Mouse (Mus musculus) forebrain, postnatal 0 days (tissue): Measurements from ENCODE around the gene Tmod3. TPM values are rescaled to one million over a fixed set of nuclear protein-coding genes. Genes with fewer than 3 reads are reported as not detected.
"Not testable (repeated sequence)": the region's sequence is repeated elsewhere in the genome, so short reads cannot be mapped to it uniquely, and the experiment has no call there.

Experiments
- ATAC-seq: fragments of 200-750 bp; cut with Nextera tagmentation; 2 replicates; pipeline ENCODE4 v1.8.0; 2017; ENCODE audit warnings: mild to moderate bottlenecking, moderate library complexity
- DNase-seq: peaks from one replicate; pipeline ENCODE4 v3.0.0-alpha.2; 2015
- H3K27ac ChIP-seq: fragments of 300-500 bp; sonication (generic); 2 replicates; pipeline ENCODE4 v1.5.1; 2014; ENCODE audit warnings: low read depth, mild to moderate bottlenecking, antibody characterized with exemption, low read length, moderate library complexity, mixed read lengths
- H3K27me3 ChIP-seq: fragments of 300-500 bp; sonication (generic); 2 replicates; pipeline ENCODE4 v1.6.1; 2014; ENCODE audit warnings: mild to moderate bottlenecking, low read length, mixed read lengths; ENCODE audit not compliant: insufficient read depth
- H3K36me3 ChIP-seq: fragments of 300-500 bp; sonication (generic); 2 replicates; pipeline ENCODE4 v1.6.1; 2014; ENCODE audit warnings: mild to moderate bottlenecking, moderate library complexity; ENCODE audit not compliant: insufficient read depth
- H3K4me1 ChIP-seq: fragments of 300-500 bp; sonication (generic); 2 replicates; pipeline ENCODE4 v1.6.1; 2014; ENCODE audit warnings: antibody characterized with exemption; ENCODE audit not compliant: insufficient read depth
- H3K4me2 ChIP-seq: fragments of 300-500 bp; sonication (generic); 2 replicates; pipeline ENCODE4 v1.6.1; 2014; ENCODE audit warnings: low read depth, mild to moderate bottlenecking, moderate library complexity
- H3K4me3 ChIP-seq: fragments of 300-500 bp; sonication (generic); 2 replicates; pipeline ENCODE4 v1.5.1; 2014; ENCODE audit warnings: low read depth, low read length, mixed read lengths
- H3K9ac ChIP-seq: fragments of 300-500 bp; sonication (generic); 2 replicates; pipeline ENCODE4 v1.6.1; 2014; ENCODE audit warnings: mild to moderate bottlenecking
- H3K9me3 ChIP-seq: fragments of 300-500 bp; sonication (generic); 2 replicates; pipeline ENCODE4 v1.6.1; 2016; ENCODE audit warnings: low read length
- CTCF ChIP-seq: sonication (generic); IDR thresholded peaks from 2 replicates; pipeline ENCODE4 v1.5.1; 2016; ENCODE audit warnings: antibody characterized with exemption, control low read depth, low read depth
- WGBS: fragments of 180-500 bp; shearing (Covaris S2); extraction: QIAGEN DNeasy Blood & Tissue Kit; methylation state at CpG from one replicate; pipeline ENCODE4 v1.1.7; 2014; 5-methylcytosine and 5-hydroxymethylcytosine counted together
- polyA plus RNA-seq: library from polyadenylated mRNA; unstranded; fragments of >200 nt; fragmentation: Nextera tagmentation; extraction: Ambion mirVana; gene quantifications from 2 replicates; pipeline ENCODE4 v1.2.1, GENCODE M21; 2015
- total RNA-seq: library from RNA; depleted of rRNA; stranded (reverse); fragments of >200 nt; gene quantifications from 2 replicates; pipeline ENCODE4 v1.2.3, GENCODE M21; 2014

Gene Tmod3
- total and polyA plus RNA-seq, 2 experiments from 2014 or later = 55.1 to 78.6 TPM

DNA sequence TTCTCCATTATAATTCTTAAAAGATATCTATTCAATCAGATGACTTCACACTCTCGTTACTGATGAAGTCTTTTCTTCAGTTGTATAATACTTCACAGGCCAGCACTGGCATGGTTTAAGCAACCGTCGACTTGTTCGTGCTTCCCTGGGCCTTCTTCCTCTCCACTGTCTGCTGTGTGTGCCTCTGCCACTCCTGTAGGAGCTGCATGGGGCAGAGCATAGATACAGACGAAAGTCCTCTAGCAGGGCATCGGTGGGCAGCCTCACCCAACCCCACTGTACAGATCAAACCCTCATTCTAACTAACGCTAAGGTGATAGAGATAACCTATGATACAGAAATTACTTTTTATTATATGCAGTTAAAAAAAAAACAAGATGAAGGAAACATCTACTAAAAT is 60.9 kb downstream of the Tmod3 start:
- 93% methylated on average over 7 of the region's 7 CpGs for WGBS
- Histone ChIP-seq H3K4me2 (no peak overlapping the region), H3K4me1 (no peaks in the 10 kb centered on the region), H3K36me3 (peaks cover 30% of the 10 kb centered on the region), H3K9me3 (no peaks in the 10 kb centered on the region), H3K27ac (no peak overlapping the region), H3K4me3 (no peak overlapping the region), H3K27me3 (no peaks in the 10 kb centered on the region), H3K9ac (no peak overlapping the region)
- no peak for TF ChIP-seq CTCF
- no peak for ATAC-seq
- no peak for DNase-seq

GRCm38 (mm10) chr9:75495945-75496344 is 63.5 kb downstream of the Tmod3 start:
- no peaks in the 10 kb centered on the region for H3K27me3 ChIP-seq
- WGBS = 90% methylated on average over 10 of the region's 10 CpGs
- no peak overlapping the region for H3K27ac ChIP-seq
- no peak overlapping the region for H3K9ac ChIP-seq
- no peak overlapping the region for H3K4me3 ChIP-seq
- peaks cover 13% of the 10 kb centered on the region for H3K36me3 ChIP-seq
- ATAC-seq (no peak; the same call in 1 of the 2 replicates), DNase-seq (no peak)
- no peak overlapping the region for H3K4me2 ChIP-seq
- H3K9me3 ChIP-seq = no peaks in the 10 kb centered on the region
- no peak for TF ChIP-seq CTCF
- H3K4me1 ChIP-seq = no peaks in the 10 kb centered on the region

DNA sequence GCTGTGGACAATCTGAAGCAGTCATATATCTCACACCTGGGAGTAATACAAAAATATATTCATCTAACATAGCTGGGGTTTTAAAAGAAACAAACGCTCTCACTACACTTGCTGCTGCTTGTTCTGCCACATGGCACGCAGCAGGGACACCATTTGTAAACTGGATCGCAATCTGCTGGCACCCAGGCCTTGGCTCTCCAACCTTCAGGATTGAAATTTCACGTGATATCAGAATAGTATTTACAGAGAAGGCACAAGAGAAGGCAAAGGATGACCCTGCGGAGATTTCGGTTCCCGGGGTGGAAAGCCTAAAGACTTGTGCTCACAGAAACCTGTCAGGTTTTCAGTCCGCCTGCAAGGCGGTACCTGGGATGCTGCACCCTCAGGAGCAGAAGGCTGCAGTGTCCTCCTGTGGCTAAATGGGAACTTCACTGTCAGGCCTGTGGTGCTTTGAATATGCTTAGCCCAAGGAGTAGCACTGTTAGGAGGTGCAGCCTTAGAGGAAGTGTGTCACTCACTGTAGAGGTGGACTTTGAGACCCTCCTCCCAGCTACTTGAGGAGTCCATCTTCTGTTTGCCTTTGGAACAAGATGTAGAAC is 65.0 kb downstream of the Tmod3 start:
- Histone ChIP-seq H3K36me3 (peaks cover 12% of the 10 kb centered on the region), H3K4me1 (no peaks in the 10 kb centered on the region), H3K4me2 (no peak overlapping the region), H3K27me3 (no peaks in the 10 kb centered on the region), H3K27ac (no peak overlapping the region), H3K9ac (no peak overlapping the region), H3K4me3 (no peak overlapping the region), H3K9me3 (no peaks in the 10 kb centered on the region)
- TF ChIP-seq CTCF = no peak
- 79% methylated on average over 9 of the region's 9 CpGs for WGBS
- DNase-seq (no peak), ATAC-seq (no peak)

GRCm38 (mm10) chr9:75488255-75488654 is 71.2 kb downstream of the Tmod3 start:
- H3K9me3 ChIP-seq, H3K9ac ChIP-seq, ATAC-seq, H3K27me3 ChIP-seq, H3K4me1 ChIP-seq, H3K4me3 ChIP-seq, DNase-seq, H3K27ac ChIP-seq, H3K36me3 ChIP-seq, H3K4me2 ChIP-seq: not testable (repeated sequence)
- WGBS = 96% methylated on average over 7 of the region's 7 CpGs

DNA sequence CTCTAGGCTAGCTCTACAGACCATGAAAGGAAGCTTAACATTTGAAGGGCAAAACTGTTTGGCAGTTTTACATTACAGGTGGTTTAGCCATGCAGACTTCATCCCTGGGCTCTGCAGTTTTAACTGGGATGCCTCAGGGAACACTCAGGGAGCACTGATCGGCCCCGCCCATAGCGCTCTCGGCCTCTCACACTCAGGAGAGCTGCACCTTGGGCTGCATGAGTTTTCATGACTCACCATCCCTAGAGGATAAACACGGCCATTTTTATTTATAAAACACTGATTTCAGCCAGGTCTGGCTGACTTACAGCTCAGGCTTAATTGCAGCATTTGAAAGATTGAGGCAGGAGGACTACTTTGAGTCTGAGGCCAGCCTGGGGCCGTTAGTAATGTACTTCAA is 74.2 kb downstream of the Tmod3 start:
- Histone ChIP-seq H3K9ac (no peak overlapping the region), H3K9me3 (no peaks in the 10 kb centered on the region), H3K27me3 (no peaks in the 10 kb centered on the region), H3K27ac (no peak overlapping the region), H3K4me3 (no peak overlapping the region), H3K4me1 (no peaks in the 10 kb centered on the region), H3K4me2 (no peak overlapping the region), H3K36me3 (peaks cover 6% of the 10 kb centered on the region; the same call in 1 of the 2 replicates)
- TF ChIP-seq CTCF = no peak
- DNase-seq (no peak), ATAC-seq (no peak)
- WGBS = 88% methylated on average over 6 of the region's 6 CpGs

GRCm38 (mm10) chr9:75480536-75481075 is 78.9 kb downstream of the Tmod3 start:
- Histone ChIP-seq H3K4me1 (no peaks in the 10 kb centered on the region), H3K9me3 (no peaks in the 10 kb centered on the region), H3K27ac (no peak overlapping the region), H3K27me3 (no peaks in the 10 kb centered on the region), H3K36me3 (peaks cover 4% of the 10 kb centered on the region; the same call in 1 of the 2 replicates), H3K4me2 (no peak overlapping the region), H3K4me3 (no peak overlapping the region), H3K9ac (no peak overlapping the region)
- 86% methylated on average over 5 of the region's 5 CpGs for WGBS
- TF ChIP-seq CTCF = no peak
- DNase-seq (no peak), ATAC-seq (no peak)

DNA sequence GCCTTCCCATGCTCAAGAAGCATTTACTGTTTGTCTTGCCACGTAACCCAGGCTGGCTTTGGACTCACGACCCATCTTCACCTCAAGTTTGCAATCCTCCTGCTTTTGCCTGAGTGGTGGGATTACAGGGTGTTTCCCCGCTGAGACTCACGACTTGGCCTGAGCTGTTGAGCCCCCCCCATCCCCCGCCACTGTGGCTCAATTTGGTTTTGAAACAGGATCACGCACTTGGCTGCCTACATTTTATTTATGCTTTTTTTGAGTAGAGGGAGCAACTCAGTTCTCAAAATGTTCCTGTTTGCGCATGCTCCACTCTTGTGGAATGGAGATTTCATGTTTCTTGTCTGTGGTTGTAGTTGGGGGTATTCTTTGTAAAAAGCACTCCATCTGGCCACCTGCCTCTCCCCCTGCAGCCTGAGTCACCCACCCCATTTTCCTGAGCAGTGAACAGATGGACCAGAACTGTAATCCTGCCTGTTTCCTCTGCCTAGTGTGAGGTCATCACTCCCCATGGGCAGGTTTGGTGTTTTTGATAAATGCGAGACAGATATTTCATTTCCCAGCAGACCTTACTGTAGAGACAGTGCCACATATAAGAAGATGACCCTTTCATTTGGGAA is 80.2 kb downstream of the Tmod3 start:
- Histone ChIP-seq H3K4me3 (no peak overlapping the region), H3K9ac (no peak overlapping the region), H3K27me3 (no peaks in the 10 kb centered on the region), H3K27ac (no peak overlapping the region), H3K36me3 (peaks cover 4% of the 10 kb centered on the region; the same call in 1 of the 2 replicates), H3K4me2 (no peak overlapping the region), H3K9me3 (no peaks in the 10 kb centered on the region), H3K4me1 (no peaks in the 10 kb centered on the region)
- WGBS = 39% methylated on average over 8 of the region's 8 CpGs
- peak; percentile 66 for ATAC-seq
- DNase-seq = peak; percentile 17
- no peak for TF ChIP-seq CTCF
